Mouse (Mus musculus) E14TG2a.4 (cell line): ENCODE measurements around the gene Gnaz.

ENCODE experiments used
- CTCF ChIP-seq: conservative IDR thresholded peaks from 2 replicates; pipeline ENCODE4 v1.5.1; 2014; ENCODE audit warnings: low read length
- NANOG ChIP-seq: IDR thresholded peaks from 2 replicates; pipeline ENCODE4 v1.6.1; 2014; ENCODE audit warnings: borderline replicate concordance, low read length, mixed read lengths

DNA sequence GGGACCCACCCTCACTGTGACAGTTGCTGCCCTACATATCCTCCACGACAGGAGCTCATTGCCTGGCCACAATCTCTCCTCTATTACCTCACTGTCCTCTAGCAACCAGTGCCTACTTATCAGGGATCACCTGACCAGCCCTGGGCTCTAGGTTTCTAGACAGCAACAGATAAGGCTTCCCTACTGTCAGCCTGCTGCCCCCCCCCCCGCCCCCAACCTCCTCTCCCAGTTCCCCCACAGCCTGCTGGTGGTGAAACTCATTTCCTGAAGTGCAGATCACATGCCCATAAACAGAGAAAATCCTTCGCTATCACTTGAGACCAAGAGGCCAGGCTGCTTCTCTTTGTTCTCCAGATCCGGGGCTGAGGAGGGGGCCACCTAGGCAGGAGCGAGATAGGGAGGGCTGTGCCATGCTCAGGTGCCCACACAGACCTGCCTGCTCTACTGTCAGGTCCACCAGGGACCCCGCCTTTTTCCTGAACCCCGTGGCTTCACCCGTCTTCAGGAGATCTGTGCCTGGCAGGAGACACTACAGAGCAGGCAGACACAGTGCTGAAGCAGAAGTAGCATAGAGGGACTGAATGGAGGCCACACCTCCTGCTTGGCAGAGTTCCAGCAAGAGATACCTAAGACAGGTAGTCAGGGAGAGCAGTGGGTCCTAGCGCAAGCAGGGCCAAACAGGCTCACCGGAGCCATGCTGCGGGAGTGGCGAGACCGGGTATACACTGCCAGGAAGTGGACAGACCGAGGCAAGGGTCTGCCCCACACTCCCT lies 20.9 kb downstream of the Gnaz start:
- TF ChIP-seq CTCF = no peak
- no peak for TF ChIP-seq NANOG
